Mouse (Mus musculus) urinary bladder, postnatal 4 days (tissue): ENCODE results near the gene Sgta.
A peak's percentile ranks its signal among the peaks of the same experiment; 100 is the strongest.
"Not testable (repeated sequence)": the region's sequence is repeated elsewhere in the genome, so short reads cannot be mapped to it uniquely, and the experiment has no call there.

Experiments used
- DNase-seq, 2 experiments: peaks; one replicate each; pipeline ENCODE4 v3.0.0; 2021 to 2022; ENCODE audit warnings: low spot score in 2 of 2

Sgta gene

DNA sequence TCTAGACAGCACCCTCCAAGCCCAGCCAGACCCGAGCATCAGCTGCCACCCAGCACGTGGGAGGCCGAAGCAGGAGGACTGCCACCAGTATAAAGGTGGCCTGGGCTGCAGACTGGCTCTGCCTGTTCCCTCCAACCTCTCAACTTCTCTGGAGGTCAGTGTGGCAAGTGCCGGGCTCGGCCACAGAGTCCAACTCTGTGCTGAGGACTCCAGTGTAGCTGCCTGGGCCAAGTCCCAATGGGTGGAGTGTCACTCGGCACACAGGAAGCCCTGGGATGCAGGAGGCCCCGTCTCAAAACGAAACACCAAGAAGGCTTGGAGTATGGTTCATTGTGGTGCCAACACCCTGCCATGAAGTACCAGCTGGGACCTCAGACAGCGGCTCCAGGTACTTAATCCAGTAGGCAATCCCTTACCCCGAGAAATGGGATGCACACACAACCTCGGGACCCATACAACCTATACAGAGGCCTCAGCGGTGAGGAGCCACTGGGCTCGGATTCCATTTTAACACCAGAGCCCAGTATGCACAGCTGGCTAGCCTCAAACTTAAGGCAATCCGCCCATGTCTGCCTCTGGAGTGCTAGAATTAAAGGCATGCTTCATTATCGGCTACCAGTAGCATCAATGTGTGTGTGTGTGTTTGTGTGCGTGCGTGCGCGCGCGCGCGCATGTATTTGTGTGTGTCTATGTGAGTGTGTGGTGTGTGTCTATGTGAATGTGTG lies 2.4 kb downstream of the Sgta start:
- no peak for DNase-seq

DNA sequence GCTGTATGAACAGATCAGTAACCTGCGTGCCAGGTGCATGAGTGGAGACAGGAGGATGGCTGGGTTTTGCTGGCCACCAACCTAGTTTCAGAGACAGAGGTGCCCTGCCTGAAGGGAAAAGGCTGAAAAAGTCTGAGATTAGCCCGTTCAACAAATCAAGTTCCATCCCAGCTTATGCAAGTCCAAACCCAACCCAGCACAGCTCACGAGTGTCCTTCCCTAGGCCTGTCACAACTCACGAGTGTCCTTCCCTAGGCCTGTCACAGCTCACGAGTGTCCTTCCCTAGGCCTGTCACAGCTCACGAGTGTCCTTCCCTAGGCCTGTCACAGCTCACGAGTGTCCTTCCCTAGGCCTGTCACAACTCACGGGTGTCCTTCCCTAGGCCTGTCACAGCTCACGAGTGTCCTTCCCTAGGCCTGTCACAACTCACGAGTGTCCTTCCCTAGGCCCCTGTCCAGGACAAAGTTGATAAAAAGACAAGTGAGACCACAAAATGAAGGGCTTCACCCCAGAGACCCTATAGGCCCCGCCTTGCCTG lies 4.1 kb downstream of the Sgta start:
- not testable (repeated sequence) for DNase-seq

DNA sequence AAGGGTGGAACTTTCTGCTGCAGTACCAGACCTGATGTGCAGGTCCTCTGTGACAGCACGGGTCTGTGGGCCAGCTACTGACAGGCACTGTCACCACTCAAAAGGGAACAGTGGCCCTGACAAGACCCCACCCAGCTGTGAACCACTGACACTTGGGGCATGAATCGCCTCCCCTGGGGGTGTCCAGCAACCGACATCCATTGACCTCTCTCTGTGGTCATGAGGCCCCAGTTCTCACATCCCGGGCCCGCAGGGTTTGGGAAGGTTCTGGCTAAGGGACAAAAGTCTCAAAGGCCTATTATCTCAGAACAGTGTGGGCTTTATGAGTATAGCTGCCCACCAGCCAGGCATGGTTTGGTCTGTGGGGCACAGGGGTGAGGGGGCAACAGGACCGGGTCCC lies 4.8 kb downstream of the Sgta start:
- no peak for DNase-seq

DNA sequence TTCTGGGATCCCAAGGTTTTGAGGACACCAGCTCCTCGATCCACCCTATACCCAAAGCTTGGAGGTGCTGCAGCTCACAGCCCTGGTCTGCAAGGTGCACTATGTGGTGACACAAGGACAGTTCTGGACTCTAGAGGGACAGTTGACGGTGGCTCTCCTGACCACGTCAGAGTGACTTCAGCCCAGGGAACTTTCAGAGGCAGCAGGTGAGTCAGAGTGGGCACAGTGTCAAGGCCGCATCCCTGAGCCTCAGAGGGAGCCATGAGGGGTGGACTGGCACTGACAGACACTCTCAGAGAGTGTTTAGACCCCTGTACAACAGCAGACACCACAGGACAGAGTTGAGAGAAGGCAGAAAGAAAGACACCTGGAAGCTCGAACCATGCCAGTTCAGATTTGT lies 7.4 kb downstream of the Sgta start:
- DNase-seq, result no peak

DNA sequence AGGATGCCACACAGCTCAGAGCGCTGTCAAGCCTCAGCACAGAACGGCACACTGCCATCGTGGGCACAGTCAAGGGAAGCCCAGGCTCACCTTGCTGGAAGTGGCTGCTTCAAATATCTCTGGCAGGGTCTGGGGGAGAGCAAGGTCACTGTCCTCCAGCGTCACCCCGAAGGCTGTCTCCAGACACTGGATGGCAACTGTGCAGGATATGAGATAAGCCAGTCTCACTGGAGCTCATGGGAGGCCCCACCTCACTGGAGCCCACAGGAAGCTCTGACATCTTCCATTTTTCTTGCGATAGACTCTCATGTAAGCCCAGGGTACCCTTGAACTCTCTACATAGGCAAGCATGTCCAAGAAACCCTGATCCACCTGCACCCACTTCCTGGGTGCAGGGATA lies 8.8 kb downstream of the Sgta start:
- no peak for DNase-seq

DNA sequence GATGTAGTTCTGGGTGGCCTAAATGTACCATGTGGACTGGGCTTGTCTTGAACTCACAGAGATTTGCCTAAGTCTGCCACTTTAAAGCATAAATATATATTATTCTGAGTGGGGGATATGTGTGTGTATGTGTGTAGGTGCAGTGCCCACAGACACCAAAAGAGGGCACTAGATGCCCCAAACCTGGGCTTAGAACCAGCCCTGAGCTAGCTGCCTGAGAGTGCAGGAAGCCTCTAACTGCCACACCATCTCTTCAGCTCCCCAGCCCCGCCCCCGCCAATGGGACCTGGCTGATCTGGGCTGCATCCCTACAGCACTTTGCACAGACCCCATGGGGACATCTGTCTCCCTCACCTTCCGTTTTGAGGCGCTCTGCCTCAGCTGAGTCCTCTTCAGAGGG lies 9.3 kb downstream of the Sgta start:
- DNase-seq, result no peak

DNA sequence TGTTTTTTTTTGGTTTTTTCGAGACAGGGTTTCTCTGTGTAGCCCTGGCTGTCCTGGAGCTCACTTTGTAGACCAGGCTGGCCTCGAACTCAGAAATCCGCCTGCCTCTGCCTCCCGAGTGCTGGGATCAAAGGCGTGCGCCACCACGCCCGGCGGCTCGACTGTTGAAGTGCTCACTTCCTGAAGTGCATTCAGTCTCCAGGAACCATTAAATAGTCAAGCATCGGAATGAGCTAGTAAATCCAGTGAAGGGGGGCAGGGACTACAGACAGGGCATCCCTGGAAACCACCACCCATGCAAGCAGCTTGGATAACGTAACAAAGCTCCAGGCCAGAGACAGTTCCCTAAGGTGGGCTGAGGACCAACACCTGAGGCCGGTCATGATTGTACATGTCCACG lies 14.7 kb downstream of the Sgta start:
- DNase-seq, result not testable (repeated sequence)

DNA sequence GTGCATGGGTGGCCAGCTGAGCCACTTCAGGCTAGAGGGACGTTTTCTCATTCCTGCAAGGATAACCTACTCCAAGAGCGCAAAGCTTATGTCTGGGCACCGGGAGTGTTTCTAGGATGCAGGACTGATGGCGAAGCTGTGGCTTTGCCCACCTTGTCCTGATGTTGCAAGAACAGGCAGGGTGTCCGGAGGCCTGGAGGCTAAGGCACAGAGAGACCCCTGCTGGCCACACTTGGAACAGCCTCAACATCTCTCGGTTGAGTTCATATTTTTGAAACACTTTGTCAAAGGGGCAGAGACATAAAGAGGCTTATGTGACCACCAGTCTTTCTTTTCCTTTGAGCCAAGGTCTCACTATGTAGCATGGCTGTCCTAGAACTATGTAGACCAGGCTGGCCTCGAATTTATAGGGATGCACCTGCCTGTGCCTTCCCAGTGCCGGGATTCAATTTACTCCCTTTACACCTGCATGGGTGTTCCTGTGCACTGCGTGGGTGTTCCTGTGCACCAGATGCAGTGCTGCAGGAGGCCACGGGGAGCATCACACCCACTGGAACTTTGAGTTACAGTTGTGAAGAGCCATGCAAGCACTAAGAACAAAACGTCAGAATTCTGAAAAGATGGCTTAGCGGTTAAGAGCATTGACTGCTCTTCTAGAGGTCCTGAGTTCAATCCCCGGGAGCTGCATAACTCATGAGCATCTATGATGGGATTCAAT lies 18.4 kb downstream of the Sgta start:
- DNase-seq, result peak; percentile 41 to 72

DNA sequence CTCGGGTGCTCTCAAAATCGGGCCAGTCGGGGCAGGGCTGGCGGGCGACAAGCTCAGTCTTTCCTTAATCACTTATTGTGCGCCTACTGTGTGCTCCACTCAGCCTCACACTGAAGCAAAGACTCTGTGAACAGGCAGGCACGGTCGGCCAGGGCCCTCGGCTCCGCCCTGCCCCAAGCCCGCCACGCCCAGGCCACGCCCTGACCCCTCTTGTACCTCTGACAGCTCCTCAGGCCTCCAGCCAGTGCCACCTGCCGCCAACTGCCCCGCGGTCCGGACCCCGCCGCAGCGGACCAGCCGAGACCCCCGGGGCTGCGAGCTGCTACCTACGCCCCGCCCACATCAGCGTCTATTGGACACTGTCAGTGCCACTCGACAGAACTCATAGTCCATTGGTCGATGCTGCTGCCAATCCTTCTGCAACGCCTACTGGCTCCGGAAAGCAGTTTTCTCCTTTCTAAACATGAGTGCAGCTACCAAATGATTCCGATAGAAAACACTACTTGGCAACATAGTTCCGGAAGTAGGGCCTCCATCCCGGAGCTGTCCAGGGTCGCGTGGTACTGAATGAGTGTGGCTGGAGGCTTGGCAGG lies 22.9 kb downstream of the Sgta start, which contains the start of gene Slc39a3:
Gene Slc39a3, minus strand, starts transcription at position 439 of the 593 bp plus-strand sequence.
- DNase-seq, result peak; percentile 97 to 99

DNA sequence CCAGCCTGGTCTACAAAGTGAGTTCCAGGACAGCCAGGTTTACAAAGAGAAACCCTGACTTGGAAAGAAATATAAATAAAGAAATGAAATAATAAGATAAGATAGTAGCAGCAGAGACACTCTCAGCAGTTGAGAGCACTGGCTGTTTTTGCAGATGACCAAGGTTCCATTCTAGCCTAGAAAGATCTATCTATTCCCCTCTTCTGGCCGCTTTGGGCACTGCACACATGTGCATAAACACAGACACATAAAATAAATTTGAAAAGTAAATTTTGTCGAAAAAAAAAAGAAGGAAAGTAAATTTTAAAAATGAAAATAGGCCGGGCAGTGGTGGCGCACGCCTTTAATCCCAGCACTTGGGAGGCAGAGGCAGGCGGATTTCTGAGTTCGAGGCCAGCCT lies 23.7 kb downstream of the Sgta start:
- DNase-seq, result no peak

DNA sequence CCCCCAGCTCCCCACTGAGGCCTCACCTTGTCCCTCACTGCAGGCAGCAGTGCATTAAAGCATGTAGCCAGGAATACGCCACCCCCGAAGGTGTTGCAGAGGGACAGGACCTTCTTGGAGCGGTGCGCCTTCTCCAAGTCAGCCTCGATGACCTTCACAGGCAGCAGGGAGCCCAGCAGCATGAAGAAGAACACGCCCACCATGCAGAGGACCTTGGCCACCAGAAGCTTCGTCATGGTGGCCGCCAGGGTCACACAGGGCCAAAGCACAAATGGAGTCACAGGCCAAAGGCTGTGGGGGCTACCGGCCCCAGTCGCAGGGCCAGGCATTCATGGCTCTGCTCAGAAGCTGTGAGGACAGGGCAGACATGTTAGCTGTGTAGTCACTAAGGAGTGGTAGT lies 26.4 kb downstream of the Sgta start:
- no peak for DNase-seq

DNA sequence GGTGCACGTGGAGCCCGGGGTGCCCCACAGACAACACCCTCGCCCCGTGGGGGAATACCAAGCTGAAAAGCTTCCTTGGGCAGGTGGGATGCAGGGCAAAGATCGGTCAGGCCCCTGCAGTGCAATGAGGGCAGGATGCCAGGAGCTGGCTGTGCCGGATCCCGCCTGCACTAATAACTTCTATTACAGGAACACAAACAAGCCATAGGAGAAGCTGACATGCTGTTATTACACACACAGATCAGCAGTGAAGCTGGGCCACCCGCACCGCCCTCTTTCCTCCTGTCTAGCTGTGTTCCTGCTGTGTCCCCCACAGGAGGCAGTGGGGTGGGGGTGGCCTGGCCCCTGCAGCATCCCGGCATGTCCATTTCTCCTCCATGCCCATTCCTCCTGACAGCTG lies 30.9 kb downstream of the Sgta start:
- no peak for DNase-seq

DNA sequence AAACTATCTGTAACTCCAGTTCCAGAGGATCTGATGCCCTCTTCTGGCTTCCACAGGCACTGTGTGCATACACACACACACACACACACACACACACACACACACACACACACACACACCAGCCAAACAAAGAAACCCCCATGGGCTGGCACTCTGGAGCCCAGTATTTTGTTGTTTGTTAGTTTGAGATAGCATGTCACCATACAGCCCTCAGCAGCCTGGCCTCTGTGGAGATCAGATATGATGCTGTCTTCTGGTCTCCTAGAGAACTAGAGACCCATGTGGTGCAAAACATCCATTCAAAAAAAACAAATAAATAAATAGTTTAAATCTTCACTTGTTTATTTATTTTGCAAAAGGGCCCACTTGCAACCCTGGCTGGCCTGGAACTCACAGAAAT lies 31.8 kb downstream of the Sgta start:
- DNase-seq, result no peak

DNA sequence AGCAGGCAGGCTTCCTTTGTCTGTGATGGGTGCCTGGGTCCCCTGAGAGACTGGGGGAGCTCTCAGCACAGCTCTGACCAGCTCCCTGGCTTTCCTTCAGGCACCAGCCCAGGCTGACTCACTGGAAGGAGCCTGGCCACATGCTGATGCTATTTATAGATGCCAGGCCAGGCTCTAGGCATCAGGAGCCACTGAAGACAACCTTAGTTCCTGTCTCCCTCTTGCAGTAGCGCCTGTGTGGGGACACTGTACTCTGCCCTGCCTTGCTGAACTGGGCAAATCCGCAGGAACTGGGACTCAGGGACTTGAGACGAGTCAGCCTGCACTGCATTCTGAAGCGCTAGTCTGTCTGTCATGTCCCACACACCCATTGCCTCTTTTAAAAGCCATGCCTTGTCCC lies 32.6 kb downstream of the Sgta start:
- DNase-seq, result no peak

DNA sequence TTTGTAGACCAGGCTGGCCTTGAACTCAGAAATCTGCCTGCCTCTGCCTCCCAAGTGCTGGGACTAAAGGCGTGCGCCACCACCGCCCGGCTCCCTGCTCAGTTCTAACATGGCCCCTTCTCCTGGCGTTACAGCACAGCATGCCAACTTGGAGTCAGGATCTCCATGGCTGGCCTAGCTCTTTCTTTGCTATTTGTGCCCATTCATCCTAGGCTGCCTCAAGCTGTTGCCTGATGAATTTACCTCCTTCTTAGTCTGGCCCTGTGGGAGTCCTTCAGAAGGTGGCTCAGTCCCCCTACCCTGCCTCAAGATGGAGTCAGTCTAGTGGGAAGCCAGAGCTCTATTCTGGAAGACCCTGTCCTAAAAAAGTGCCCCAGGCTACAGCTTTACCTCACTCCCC lies 33.1 kb downstream of the Sgta start:
- no peak for DNase-seq

DNA sequence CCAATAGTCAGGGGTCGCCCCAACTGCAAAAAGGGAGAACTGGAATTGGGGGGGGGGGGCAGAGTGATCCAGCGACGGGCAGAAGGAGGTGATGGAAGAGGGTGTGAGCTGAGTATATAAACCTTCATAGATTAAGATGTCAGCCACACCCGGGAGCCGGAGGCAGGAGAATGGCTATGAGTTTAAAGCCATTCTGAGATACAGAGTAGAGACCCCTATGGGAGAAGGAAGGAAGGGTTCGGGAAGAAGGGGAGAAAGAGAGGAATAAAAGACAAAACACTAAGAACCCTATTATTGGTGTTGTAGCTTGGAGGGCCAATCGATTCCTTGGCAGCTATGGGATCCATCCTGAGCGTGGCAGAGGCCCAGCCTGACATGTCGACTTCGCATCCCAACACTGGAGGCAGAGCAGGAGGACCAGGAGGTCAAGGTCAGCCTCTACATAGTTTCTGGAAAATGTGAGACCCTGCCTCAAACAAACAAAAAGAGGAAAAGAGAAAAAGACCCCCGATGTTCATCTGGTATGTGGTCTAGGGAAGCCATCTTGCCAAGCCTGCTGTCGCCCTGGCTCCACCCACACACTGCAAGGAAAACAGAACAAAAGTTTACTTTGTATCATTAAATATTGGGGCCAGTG lies 34.2 kb downstream of the Sgta start, which contains the start of gene Diras1:
Gene Diras1, minus strand, starts transcription at position 24 of the 637 bp plus-strand sequence.
- DNase-seq, result no peak

DNA sequence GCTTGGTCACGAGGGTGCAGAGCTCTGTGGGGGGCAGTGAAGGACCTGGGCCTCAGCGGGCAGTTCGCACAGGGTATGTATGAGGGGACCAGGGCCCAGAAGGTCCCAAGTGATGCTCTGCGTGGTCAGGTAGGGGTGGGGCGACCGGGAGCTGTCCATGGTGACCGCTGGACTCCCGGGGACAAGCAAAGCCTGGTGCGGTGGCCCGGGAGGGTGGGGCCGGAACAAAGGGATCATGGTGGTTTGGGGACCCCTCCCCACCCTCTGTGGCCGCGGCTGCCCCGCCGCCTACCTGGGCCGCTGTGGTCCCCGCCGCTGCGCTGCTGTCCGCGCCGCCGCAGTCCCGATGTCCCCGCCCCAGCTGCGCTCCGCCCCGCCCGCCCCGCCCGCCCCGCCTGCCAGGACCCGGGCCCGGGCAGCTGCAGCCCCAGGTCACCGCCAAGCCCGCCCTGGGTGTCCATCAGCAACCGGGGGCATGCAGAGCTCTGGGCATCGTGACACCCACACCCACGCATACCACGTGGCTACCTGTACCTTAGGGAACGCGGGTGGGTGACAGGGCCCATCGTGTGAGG lies 34.8 kb downstream of the Sgta start:
- no peak for DNase-seq

DNA sequence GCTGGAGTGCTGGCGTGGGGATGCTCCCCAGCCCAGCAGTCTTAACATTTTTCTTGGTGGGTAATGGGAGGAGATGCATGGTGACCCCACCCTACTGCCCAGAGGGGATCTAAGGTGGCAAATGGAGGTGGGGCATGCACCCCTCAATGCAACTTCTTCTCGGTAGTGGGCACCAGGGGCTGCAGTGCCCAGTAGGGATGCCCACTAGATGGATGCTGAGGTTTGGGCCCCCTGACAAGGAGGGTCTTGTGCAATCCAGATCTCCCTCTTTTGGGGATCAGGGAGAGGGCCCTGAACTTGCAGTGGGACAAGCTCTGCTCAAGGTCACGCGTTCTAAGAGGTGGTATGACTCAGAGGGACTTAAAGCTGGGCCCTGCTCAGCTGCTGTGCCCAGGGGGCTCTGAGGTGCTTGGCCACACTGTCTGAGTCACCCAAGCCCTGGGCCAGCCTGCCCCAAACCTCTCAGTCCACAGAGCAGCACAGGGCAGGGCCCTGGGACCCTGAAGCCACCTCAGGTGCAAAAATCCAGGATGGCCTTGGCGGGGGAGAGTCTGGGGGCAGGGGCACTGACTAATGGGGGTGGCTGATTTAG lies 35.5 kb downstream of the Sgta start:
- DNase-seq, result no peak

DNA sequence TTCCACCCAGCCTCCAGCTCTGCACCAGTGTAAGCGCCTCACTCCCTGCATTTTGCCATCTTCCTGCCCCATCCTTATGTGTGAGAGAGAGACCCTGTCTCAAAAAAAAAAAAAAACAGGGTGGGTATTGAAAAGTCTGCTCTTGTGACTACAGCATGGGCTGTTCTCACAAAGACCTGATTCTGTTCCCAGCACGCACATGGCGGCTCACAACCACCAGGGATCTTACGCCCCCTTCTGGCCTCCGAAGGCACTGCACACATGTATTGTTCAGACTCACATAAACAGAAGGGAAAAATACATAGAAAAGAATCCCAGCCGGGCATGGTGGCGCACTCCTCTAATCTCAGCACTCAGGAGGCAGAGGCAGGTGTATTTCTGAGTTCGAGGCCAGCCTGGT lies 37.2 kb downstream of the Sgta start:
- no peak for DNase-seq

DNA sequence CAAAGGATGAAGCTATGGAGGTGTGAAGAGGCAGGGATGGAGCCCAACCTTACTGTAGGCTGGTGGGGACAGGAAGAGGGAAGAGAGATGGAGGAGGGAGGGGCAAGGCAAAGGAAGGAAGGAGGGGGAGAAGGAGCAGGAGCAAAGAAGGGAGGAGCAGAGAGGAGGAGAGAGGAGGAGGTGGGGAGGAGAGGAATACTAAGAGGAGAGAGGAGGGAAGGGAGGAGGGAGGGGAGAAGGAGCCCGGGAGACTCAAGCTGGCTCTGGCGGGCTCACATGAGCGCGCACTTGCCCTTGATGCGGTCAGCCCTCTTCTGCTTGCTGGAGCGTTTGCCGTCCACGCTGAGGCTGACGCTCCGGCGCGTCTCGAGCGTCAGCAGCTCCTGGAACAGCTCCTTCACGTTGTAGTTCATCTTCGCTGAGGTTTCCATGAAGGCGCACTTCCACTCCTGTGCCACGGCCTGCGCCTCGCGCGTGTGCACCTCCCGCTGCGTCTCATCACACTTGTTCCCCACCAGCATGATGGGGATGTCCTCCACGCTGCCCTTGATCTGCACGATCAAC lies 38.4 kb downstream of the Sgta start:
- no peak for DNase-seq

DNA sequence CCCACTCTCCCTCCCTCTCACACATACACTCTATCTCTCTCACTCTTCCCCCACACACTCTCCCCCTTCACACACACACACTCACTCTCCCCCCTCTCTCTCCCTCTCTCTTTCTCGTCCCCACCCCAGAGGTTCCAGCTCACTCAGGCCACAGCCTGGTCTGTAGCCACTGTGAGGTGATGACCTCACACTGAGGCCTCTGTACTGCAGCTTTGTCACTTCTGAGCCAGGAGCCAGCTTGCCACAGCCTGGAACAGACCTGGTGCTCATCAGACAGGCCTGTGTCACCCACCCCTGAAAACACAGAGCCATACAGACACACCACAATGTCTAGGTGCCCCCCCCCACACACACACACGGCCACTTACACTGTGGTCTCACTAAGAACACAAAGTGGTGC lies 39.8 kb downstream of the Sgta start:
- DNase-seq, result no peak
